Mouse (Mus musculus) stomach, postnatal 0 days (tissue): Measurements from ENCODE around the gene Rbm34. TPM values are rescaled to one million over a fixed set of nuclear protein-coding genes. Genes with fewer than 3 reads are reported as not detected.

ENCODE experiments used
- ATAC-seq: fragments of 200-750 bp; cut with Nextera tagmentation; 2 replicates; pipeline ENCODE4 v1.8.0; 2017; ENCODE audit not compliant: low FRiP score, low TSS enrichment
- DNase-seq: peaks from one replicate; pipeline ENCODE4 v3.0.0-alpha.2; 2016; ENCODE audit warnings: low spot score
- H3K27ac ChIP-seq: fragments of 300-500 bp; sonication (generic); replicated peaks from 2 replicates; pipeline ENCODE4 v1.5.1; 2014; ENCODE audit warnings: mild to moderate bottlenecking, control low read depth
- H3K27me3 ChIP-seq: fragments of 300-500 bp; sonication (generic); 2 replicates; pipeline ENCODE4 v1.6.1; 2014; ENCODE audit warnings: low read length; ENCODE audit not compliant: control insufficient read depth, insufficient read depth
- H3K36me3 ChIP-seq: fragments of 300-500 bp; sonication (generic); 2 replicates; pipeline ENCODE4 v1.6.1; 2014; ENCODE audit warnings: low read length, mixed read lengths; ENCODE audit not compliant: control insufficient read depth, insufficient read depth
- H3K4me1 ChIP-seq: fragments of 300-500 bp; sonication (generic); replicated peaks from 2 replicates; pipeline ENCODE4 v1.6.1; 2014; ENCODE audit warnings: antibody characterized with exemption; ENCODE audit not compliant: control insufficient read depth, insufficient read depth
- H3K4me2 ChIP-seq: fragments of 300-500 bp; sonication (generic); replicated peaks from 2 replicates; pipeline ENCODE4 v1.6.1; 2014; ENCODE audit warnings: low read depth, mild to moderate bottlenecking, control low read depth, moderate library complexity
- H3K4me3 ChIP-seq: fragments of 300-500 bp; sonication (generic); 2 replicates; pipeline ENCODE4 v1.5.1; 2014; ENCODE audit warnings: low read depth, low read length, control low read depth
- H3K9ac ChIP-seq: fragments of 300-500 bp; sonication (generic); 2 replicates; pipeline ENCODE4 v1.6.1; 2014; ENCODE audit warnings: mild to moderate bottlenecking, low read length, control low read depth, mixed read lengths
- H3K9me3 ChIP-seq: fragments of 300-500 bp; sonication (generic); 2 replicates; pipeline ENCODE4 v1.6.1; 2016; ENCODE audit warnings: low read length; ENCODE audit not compliant: control insufficient read depth
- CTCF ChIP-seq: IDR thresholded peaks from 2 replicates; pipeline ENCODE4 v1.5.1; 2016; ENCODE audit warnings: antibody characterized with exemption, low read depth, mild to moderate bottlenecking, moderate library complexity
- EP300 ChIP-seq: optimal IDR thresholded peaks from 2 replicates; pipeline ENCODE3; 2016; ENCODE audit warnings: antibody characterized with exemption
- WGBS: fragments of 180-500 bp; shearing (Covaris S2); extraction: QIAGEN DNeasy Blood & Tissue Kit; methylation state at CpG from one replicate; pipeline ENCODE4 v1.1.7; 2014; 5-methylcytosine and 5-hydroxymethylcytosine counted together
- polyA plus RNA-seq: library from polyadenylated mRNA; unstranded; fragments of >200 nt; fragmentation: Nextera tagmentation; extraction: Ambion mirVana; gene quantifications from 2 replicates; pipeline ENCODE4 v1.2.1, GENCODE M21; 2015

Rbm34 gene
- 18.4 and 19.5 TPM in 2 replicates for polyA plus RNA-seq

- no peaks in the 10 kb centered on the region for H3K27me3 ChIP-seq
- under 1% methylated on average over 36 of the region's 50 CpGs for WGBS
- TF ChIP-seq EP300 = no peak
- no peak; the same call in 1 of the 2 replicates for TF ChIP-seq CTCF
These were observed at the start of gene Rbm34 for GRCm38 (mm10) chr8:126970579-126971313. Gene Rbm34 (minus strand): TSS chr8:126971071.

GRCm38 (mm10) chr8:127011668-127012067, 40.8 kb upstream of the Rbm34 start:
- H3K9ac ChIP-seq = no peak overlapping the region
- DNase-seq (no peak), ATAC-seq (no peak)
- no peak overlapping the region for H3K4me2 ChIP-seq
- no peaks in the 10 kb centered on the region for H3K4me1 ChIP-seq
- TF ChIP-seq EP300 = no peak
- no peak for TF ChIP-seq CTCF
- no peak overlapping the region for H3K27ac ChIP-seq
- no peaks in the 10 kb centered on the region for H3K9me3 ChIP-seq
- 49% methylated on average over 9 of the region's 9 CpGs for WGBS
- H3K27me3 ChIP-seq = no peaks in the 10 kb centered on the region
- H3K4me3 ChIP-seq = no peak overlapping the region
- no peaks in the 10 kb centered on the region for H3K36me3 ChIP-seq

More at GRCm38 (mm10) chr8:126970579-126971313, at the start of gene Rbm34:
- peak within 1 kb of the TSS; percentile 86 for H3K4me2 ChIP-seq
- peak within 1 kb of the TSS; percentile 78 for H3K27ac ChIP-seq
- H3K9ac ChIP-seq = peak within 1 kb of the TSS; percentile 82
- H3K9me3 ChIP-seq = no peaks in the 10 kb centered on the region
- no peaks in the 10 kb centered on the region for H3K4me1 ChIP-seq
- peak; percentile 98 for ATAC-seq
- H3K4me3 ChIP-seq = peak within 1 kb of the TSS; percentile 92
- H3K36me3 ChIP-seq = 0 out of 2 replicates have a peak, but pooled peaks cover 2% of the 10 kb centered on the region
- DNase-seq = peak; percentile 95

GRCm38 (mm10) chr8:126994506-126994905, 23.6 kb upstream of the Rbm34 start:
- WGBS = 61% methylated on average over 1 of the region's 1 CpGs
- no peak overlapping the region for H3K27ac ChIP-seq
- no peaks in the 10 kb centered on the region for H3K36me3 ChIP-seq
- TF ChIP-seq EP300 = no peak
- TF ChIP-seq CTCF = no peak
- H3K4me1 ChIP-seq = no peaks in the 10 kb centered on the region
- H3K4me3 ChIP-seq = no peak overlapping the region
- DNase-seq (no peak), ATAC-seq (no peak)
- H3K27me3 ChIP-seq = no peaks in the 10 kb centered on the region
- H3K9me3 ChIP-seq = no peaks in the 10 kb centered on the region
- no peak overlapping the region for H3K4me2 ChIP-seq
- H3K9ac ChIP-seq = no peak overlapping the region

GRCm38 (mm10) chr8:126989363-126990153, 18.7 kb upstream of the Rbm34 start:
- no peak for DNase-seq
- no peak overlapping the region for H3K9ac ChIP-seq

GRCm38 (mm10) chr8:126988346-126989006, 17.6 kb upstream of the Rbm34 start:
- Histone ChIP-seq H3K27me3 (no peaks in the 10 kb centered on the region), H3K4me1 (no peaks in the 10 kb centered on the region), H3K27ac (no peak overlapping the region), H3K36me3 (no peaks in the 10 kb centered on the region), H3K4me2 (no peak overlapping the region), H3K4me3 (no peak overlapping the region), H3K9me3 (no peaks in the 10 kb centered on the region), H3K9ac (no peak overlapping the region)
- peak; percentile 34 for TF ChIP-seq CTCF
- TF ChIP-seq EP300 = no peak
- WGBS = 56% methylated on average over 16 of the region's 16 CpGs
- ATAC-seq = no peak
- no peak for DNase-seq

More at GRCm38 (mm10) chr8:126989363-126990153, 18.7 kb upstream of the Rbm34 start:
- no peaks in the 10 kb centered on the region for H3K9me3 ChIP-seq
- no peak overlapping the region for H3K4me3 ChIP-seq
- no peak overlapping the region for H3K4me2 ChIP-seq
- H3K27me3 ChIP-seq = no peaks in the 10 kb centered on the region
- WGBS = 74% methylated on average over 5 of the region's 5 CpGs
- ATAC-seq = no peak
- TF ChIP-seq EP300 = no peak
- peak; percentile 58 for TF ChIP-seq CTCF
- no peaks in the 10 kb centered on the region for H3K4me1 ChIP-seq
- H3K36me3 ChIP-seq = no peaks in the 10 kb centered on the region
- no peak overlapping the region for H3K27ac ChIP-seq
